Mouse (Mus musculus): ENCODE data around the gene Prkce. TPM values are rescaled to one million over a fixed set of nuclear protein-coding genes. Genes with fewer than 3 reads are reported as not detected.

Prkce gene
- polyA plus RNA-seq, 1 experiment from 2014 or later, result 9.0 TPM

DNA sequence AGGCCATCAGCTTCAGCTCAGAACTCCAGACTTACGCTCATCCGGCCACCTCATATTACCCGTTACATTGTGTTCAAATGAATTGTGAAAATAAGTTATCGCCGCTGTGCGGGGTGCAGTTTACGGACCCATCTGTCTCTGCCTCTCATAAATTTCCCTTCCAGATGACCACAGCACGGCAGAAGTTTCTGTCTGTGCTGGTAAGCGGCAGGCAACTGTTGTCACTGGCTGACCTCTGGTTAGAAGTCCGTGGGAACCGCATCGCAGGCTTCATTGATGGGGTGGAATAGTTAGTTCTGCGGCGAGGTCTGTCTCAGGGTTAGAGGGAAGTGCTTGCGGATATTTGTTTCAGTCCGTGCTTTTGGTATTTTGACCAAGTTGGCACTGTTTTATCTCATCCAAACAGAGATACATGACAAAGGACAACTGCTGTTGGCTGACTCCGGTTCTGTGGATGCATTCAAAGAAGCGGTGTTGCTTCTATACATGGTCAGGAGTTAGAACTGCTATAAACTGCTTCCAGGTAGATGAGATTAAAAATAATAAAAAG, 372.4 kb downstream of the Prkce start:
- no peak overlapping the region for H3K4me2 ChIP-seq
- no peak overlapping the region for H3K27ac ChIP-seq
- H3K4me1 ChIP-seq, result peaks cover 19% of the 10 kb centered on the region
- 91% methylated on average over 18 of the region's 18 CpGs for WGBS
- no peak for ATAC-seq (ENCODE audit: insufficient number of reproducible peaks, insufficient read depth, low FRiP score, low TSS enrichment, low read depth)
- no peak overlapping the region for H3K4me3 ChIP-seq
- no peaks in the 10 kb centered on the region for H3K9me3 ChIP-seq
- no peaks in the 10 kb centered on the region for H3K27me3 ChIP-seq
- H3K9ac ChIP-seq, result no peak overlapping the region
- no peaks in the 10 kb centered on the region for H3K36me3 ChIP-seq

DNA sequence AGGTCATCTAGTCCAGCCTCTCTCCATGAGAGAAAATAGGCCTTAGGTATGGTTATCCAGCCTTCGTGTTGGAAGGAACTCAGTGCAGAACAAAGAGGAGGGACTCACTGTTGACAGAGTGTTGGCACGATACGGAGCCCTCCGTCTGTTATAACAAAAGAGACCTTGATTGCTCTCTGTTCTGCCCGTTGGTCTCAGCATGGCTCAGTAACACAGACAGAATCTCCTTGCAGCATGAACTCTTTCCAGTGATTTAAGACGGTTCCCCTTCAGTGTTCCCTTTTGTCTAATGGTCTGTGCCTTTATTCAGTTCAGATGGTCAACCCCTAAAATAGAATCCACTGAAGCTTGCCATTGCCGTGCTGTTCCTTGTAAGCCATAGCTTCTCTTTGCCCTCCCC, 378.9 kb downstream of the Prkce start:
- Histone ChIP-seq H3K4me2 (no peak overlapping the region), H3K4me1 (no peaks in the 10 kb centered on the region), H3K27ac (no peak overlapping the region), H3K4me3 (no peak overlapping the region), H3K36me3 (no peaks in the 10 kb centered on the region), H3K27me3 (no peaks in the 10 kb centered on the region), H3K9me3 (no peaks in the 10 kb centered on the region), H3K9ac (no peak overlapping the region)
- no peak for ATAC-seq (ENCODE audit: insufficient number of reproducible peaks, insufficient read depth, low FRiP score, low TSS enrichment, low read depth)
- 73% methylated on average over 7 of the region's 7 CpGs for WGBS

DNA sequence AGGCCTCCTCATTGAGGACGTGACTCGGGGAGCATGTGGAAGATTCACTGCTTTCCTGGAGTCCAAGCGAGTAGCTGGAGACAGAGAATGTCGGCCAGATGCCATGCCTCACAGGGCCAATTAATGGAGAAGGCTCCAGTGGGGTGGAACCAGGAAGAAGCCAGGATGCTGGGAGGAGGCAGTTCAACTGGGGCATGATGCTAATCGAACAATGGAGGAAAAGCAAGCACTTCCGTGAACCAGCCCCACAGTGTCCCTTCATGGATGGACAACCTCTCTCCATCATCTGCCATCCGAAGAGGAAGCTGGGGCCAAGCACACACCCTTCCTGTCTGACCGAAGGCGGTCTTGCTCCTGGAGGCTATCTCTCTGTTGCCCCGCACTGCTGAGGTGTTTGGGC, 381.5 kb downstream of the Prkce start:
- H3K36me3 ChIP-seq, result no peaks in the 10 kb centered on the region
- no peaks in the 10 kb centered on the region for H3K27me3 ChIP-seq
- 87% methylated on average over 10 of the region's 10 CpGs for WGBS
- H3K27ac ChIP-seq, result no peak overlapping the region
- H3K4me2 ChIP-seq, result no peak overlapping the region
- no peaks in the 10 kb centered on the region for H3K4me1 ChIP-seq
- no peaks in the 10 kb centered on the region for H3K9me3 ChIP-seq
- no peak overlapping the region for H3K9ac ChIP-seq
- H3K4me3 ChIP-seq, result no peak overlapping the region
- ATAC-seq (ENCODE audit: insufficient number of reproducible peaks, insufficient read depth, low FRiP score, low TSS enrichment, low read depth), result no peak

DNA sequence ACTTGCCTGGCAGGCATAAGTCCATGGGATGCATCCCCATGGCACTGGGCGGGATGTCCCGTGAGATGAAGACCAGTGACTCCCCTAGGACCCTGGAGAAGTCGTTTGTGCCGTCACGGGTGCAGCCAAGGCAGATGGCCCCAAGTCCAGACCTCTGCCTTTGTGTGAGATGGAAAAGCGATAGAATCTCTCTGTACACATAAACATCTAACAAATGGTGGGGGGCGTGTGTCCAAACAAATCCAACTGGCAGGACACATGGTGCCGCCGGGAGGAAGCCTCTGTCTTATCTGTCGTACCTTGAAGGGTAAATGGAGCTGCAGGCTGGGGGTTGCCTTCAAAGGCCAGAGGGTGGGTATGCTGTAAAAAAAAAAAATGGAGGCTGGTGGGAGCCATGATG, 384.0 kb downstream of the Prkce start:
- no peaks in the 10 kb centered on the region for H3K27me3 ChIP-seq
- no peak overlapping the region for H3K27ac ChIP-seq
- ATAC-seq (ENCODE audit: insufficient number of reproducible peaks, insufficient read depth, low FRiP score, low TSS enrichment, low read depth), result no peak
- no peak overlapping the region for H3K9ac ChIP-seq
- H3K36me3 ChIP-seq, result no peaks in the 10 kb centered on the region
- 89% methylated on average over 10 of the region's 10 CpGs for WGBS
- no peak overlapping the region for H3K4me3 ChIP-seq
- H3K9me3 ChIP-seq, result no peaks in the 10 kb centered on the region
- H3K4me2 ChIP-seq, result no peak overlapping the region
- no peaks in the 10 kb centered on the region for H3K4me1 ChIP-seq

DNA sequence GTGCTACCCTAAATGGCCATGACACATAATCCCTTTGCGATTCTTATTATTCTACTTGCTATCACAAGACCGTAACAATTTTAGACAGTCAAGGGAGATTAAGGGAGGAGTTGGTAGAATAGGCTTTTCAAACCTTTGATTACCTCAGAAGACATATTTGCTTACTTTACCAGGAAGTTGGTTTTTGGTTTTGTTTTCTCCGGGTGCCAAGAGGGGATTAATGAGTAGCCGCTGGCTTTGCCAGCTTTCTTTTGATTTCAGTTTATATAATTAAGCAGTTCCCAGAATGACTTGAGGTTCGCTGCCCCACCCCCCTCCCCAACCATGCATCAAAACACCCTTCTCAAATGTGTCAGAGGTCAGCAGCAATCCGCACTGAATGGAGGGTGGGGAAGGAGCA, 384.4 kb downstream of the Prkce start:
- no peaks in the 10 kb centered on the region for H3K27me3 ChIP-seq
- H3K27ac ChIP-seq, result no peak overlapping the region
- H3K4me1 ChIP-seq, result no peaks in the 10 kb centered on the region
- no peaks in the 10 kb centered on the region for H3K36me3 ChIP-seq
- H3K9me3 ChIP-seq, result no peaks in the 10 kb centered on the region
- no peak overlapping the region for H3K4me3 ChIP-seq
- no peak overlapping the region for H3K4me2 ChIP-seq
- no peak overlapping the region for H3K9ac ChIP-seq
- ATAC-seq (ENCODE audit: insufficient number of reproducible peaks, insufficient read depth, low FRiP score, low TSS enrichment, low read depth), result no peak
- 85% methylated on average over 6 of the region's 6 CpGs for WGBS

DNA sequence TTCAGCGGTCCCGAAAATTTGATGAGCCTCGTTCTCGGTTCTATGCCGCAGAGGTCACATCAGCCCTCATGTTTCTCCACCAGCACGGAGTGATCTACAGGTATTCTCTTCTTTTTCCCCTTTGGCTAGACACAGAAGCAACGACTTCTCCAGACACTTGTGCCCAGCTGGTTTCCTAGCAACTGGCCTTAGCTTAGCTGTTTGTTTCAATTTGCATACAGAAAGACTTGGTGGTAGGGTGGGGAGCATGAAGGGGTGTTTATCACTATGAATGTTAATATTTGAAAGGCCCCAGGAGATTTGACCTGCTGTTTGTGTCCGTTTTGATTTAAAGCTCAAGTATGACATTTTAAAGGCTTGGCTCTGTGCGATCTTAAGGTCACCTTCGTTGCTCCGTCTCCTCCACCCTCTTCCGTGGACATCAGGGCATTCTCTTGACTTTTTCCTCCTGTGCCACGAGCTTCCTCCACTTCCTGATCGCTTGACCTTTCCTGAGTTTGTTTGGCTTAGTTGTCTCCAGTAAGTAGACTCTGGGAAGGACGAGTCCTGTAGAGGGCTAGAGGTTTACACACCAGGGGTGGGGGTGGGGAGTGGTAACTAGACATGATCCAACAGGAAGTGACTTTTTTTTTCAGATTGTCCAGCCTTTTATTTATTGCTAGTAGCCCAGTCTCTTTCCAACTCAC, 391.8 kb downstream of the Prkce start:
- 78% methylated on average over 15 of the region's 15 CpGs for WGBS
- ATAC-seq (ENCODE audit: insufficient number of reproducible peaks, insufficient read depth, low FRiP score, low TSS enrichment, low read depth), result no peak

DNA sequence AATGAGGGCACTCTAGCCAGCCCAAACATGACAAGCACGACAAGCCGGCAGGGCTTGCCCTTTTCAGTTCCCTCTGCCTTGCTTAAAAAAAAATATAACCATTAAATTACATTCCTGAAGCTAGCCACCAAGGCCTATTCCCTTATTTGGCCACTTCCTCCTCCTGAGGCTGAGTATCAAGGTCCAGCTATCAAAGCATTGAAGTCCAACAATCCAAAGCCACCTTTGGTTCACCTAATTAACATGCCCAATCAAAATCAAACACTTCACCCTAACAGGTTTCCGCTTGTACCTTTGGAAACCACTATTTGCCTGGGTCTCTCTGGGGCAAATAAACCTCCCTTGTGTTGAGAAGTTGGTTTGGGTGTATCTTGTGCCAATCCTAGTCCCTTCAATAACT, 392.9 kb downstream of the Prkce start:
- no peak overlapping the region for H3K4me2 ChIP-seq
- H3K27ac ChIP-seq, result no peak overlapping the region
- H3K9ac ChIP-seq, result no peak overlapping the region
- no peak overlapping the region for H3K4me3 ChIP-seq
- ATAC-seq (ENCODE audit: insufficient number of reproducible peaks, insufficient read depth, low FRiP score, low TSS enrichment, low read depth), result no peak
- no peaks in the 10 kb centered on the region for H3K27me3 ChIP-seq
- 63% methylated on average over 3 of the region's 3 CpGs for WGBS
- no peaks in the 10 kb centered on the region for H3K9me3 ChIP-seq
- 0 out of 2 replicates have a peak, but pooled peaks cover 3% of the 10 kb centered on the region for H3K4me1 ChIP-seq
- H3K36me3 ChIP-seq, result no peaks in the 10 kb centered on the region

More for the DNA sequence above, 391.8 kb downstream of the Prkce start:
- Histone ChIP-seq H3K27ac (no peak overlapping the region), H3K9ac (no peak overlapping the region), H3K4me1 (0 out of 2 replicates have a peak, but pooled peaks cover 3% of the 10 kb centered on the region), H3K4me3 (no peak overlapping the region), H3K36me3 (no peaks in the 10 kb centered on the region), H3K9me3 (no peaks in the 10 kb centered on the region), H3K27me3 (no peaks in the 10 kb centered on the region), H3K4me2 (no peak overlapping the region)

DNA sequence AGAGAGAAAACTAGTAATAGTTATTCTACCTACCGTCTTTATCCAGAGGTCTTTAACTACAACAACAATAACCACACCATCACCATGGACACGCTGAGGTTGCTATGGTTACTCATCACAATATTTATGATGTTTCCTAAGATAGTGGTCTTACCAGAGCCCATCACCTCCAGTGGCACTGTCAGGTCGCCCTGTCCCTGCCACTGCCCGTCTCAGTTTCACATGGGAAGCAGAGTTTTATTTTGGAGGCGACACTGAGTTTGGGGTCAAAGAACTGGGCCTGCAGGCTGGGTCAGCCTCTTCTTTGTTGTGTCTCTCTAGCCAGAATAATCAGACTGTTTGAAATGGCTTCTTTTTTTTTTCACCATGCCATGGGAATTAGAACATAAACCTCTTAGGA, 402.9 kb downstream of the Prkce start:
- no peaks in the 10 kb centered on the region for H3K9me3 ChIP-seq
- no peak for ATAC-seq (ENCODE audit: insufficient number of reproducible peaks, insufficient read depth, low FRiP score, low TSS enrichment, low read depth)
- WGBS, result 87% methylated on average over 5 of the region's 5 CpGs
- no peak overlapping the region for H3K9ac ChIP-seq
- no peaks in the 10 kb centered on the region for H3K27me3 ChIP-seq
- H3K4me2 ChIP-seq, result no peak overlapping the region
- no peaks in the 10 kb centered on the region for H3K4me1 ChIP-seq
- H3K36me3 ChIP-seq, result no peaks in the 10 kb centered on the region
- H3K27ac ChIP-seq, result no peak overlapping the region
- no peak overlapping the region for H3K4me3 ChIP-seq

DNA sequence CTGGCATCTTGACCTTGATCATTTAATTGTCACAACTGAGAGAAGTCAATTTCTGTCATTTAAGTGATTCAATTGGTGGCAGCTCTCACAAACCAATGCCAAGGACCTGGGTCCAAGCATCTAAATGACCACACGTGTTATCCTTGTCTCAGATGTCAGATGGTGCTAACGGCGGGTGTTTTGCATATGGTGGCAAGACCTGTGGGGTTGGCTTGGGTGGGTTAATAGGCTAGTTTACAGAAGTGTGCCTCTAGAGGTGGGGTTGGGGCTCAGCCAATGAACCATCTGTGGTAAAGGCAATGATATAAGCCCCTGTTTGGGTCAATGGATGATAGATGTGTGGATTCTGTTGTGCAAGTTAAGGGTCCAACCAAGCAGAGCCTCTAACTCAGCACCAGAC, 403.7 kb downstream of the Prkce start:
- ATAC-seq (ENCODE audit: insufficient number of reproducible peaks, insufficient read depth, low FRiP score, low TSS enrichment, low read depth), result no peak
- no peaks in the 10 kb centered on the region for H3K27me3 ChIP-seq
- H3K9ac ChIP-seq, result no peak overlapping the region
- no peaks in the 10 kb centered on the region for H3K9me3 ChIP-seq
- no peak overlapping the region for H3K27ac ChIP-seq
- no peak overlapping the region for H3K4me2 ChIP-seq
- no peak overlapping the region for H3K4me3 ChIP-seq
- 89% methylated on average over 3 of the region's 3 CpGs for WGBS
- no peaks in the 10 kb centered on the region for H3K36me3 ChIP-seq
- H3K4me1 ChIP-seq, result no peaks in the 10 kb centered on the region

DNA sequence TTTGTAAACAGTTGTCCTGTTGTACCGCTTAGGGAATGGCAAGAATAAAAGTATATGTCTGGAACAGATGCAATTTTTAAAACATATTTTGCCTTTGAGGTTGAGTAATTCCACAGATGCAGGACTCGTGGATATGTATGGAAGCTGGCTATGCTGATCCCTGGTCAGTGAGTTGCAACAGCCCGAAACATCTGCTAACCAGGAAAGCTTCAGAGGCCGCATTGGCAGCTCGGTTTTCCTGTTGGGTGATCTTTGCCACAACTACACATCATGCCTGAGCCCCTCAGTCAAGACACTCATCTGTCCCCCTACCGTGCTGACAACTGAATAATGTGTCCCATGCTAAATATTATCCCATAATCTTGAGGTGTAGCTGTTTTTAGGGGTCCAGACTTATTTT, 404.6 kb downstream of the Prkce start:
- Histone ChIP-seq H3K4me1 (no peaks in the 10 kb centered on the region), H3K36me3 (no peaks in the 10 kb centered on the region), H3K4me3 (no peak overlapping the region), H3K4me2 (no peak overlapping the region), H3K27ac (no peak overlapping the region), H3K9me3 (no peaks in the 10 kb centered on the region), H3K9ac (no peak overlapping the region), H3K27me3 (no peaks in the 10 kb centered on the region)
- no peak for ATAC-seq (ENCODE audit: insufficient number of reproducible peaks, insufficient read depth, low FRiP score, low TSS enrichment, low read depth)
- 76% methylated on average over 6 of the region's 6 CpGs for whole genome bisulfite sequencing

DNA sequence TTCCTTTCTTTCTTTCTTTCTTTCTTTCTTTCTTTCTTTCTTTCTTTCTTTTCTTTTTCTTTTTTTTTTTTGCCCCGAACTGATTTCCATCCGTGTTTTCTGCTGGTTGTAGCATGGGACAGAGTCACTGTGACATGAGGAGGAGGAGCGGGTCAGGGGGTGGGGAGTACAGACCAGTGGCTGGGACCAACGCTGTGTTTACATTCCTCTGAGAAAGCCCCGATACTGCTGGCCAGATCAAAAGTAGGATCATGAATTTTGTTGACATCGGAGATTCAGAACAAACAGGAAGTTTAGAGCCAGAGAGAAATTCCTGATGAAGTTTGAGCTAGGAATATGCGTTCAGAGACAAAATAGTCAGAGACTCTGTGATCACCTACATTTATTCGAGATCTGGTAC, 405.0 kb downstream of the Prkce start:
- WGBS, result 71% methylated on average over 8 of the region's 8 CpGs
- Histone ChIP-seq H3K27me3 (no peaks in the 10 kb centered on the region), H3K9me3 (no peaks in the 10 kb centered on the region), H3K36me3 (no peaks in the 10 kb centered on the region), H3K4me2 (no peak overlapping the region), H3K9ac (no peak overlapping the region), H3K4me3 (no peak overlapping the region), H3K27ac (no peak overlapping the region), H3K4me1 (no peaks in the 10 kb centered on the region)
- no peak for ATAC-seq (ENCODE audit: insufficient number of reproducible peaks, insufficient read depth, low FRiP score, low TSS enrichment, low read depth)

DNA sequence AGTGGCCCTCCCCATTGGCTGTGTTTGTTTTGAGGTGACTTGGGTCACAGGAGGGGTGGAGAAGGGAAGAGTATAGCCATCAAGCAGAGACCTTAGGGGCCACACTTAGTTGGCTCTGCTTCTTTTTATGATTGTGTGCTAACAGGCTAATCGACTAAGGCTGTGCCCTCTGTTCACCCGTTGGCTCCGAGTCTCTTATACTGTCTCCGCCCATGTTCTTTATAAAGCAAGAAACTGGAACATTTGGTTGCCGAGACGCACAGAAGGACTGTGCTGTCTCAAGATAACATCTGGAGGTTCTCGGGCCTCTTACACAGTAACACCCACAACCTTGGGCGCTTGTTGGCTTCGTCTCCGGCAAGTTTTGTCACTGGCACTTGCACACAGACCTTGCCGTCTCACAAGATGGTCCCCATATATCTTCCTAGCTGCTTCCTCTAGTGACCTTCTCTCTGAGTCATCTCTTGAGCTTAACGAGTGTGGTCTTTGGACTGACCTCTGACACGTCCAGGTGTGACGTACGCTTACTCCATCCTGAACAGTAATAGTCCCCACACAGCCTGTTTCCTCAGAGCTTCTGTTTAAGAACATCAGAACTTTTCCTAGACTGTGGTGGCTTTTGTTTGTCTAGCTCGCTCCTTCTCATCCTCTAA, 406.1 kb downstream of the Prkce start:
- no peak overlapping the region for H3K27ac ChIP-seq
- no peaks in the 10 kb centered on the region for H3K27me3 ChIP-seq
- no peaks in the 10 kb centered on the region for H3K9me3 ChIP-seq
- H3K4me1 ChIP-seq, result no peaks in the 10 kb centered on the region
- no peak overlapping the region for H3K4me3 ChIP-seq
- no peak overlapping the region for H3K9ac ChIP-seq
- WGBS, result 81% methylated on average over 16 of the region's 16 CpGs
- ATAC-seq (ENCODE audit: insufficient number of reproducible peaks, insufficient read depth, low FRiP score, low TSS enrichment, low read depth), result no peak
- no peaks in the 10 kb centered on the region for H3K36me3 ChIP-seq
- H3K4me2 ChIP-seq, result no peak overlapping the region

All from embryonic facial prominence, embryonic 13.5 days (tissue).